Mouse (Mus musculus): Measurements from ENCODE around the gene Fscb.

GRCm38 (mm10) chr12:64473615-64474014 is 875 bp downstream of the Fscb start:
- TF ChIP-seq CTCF (IDR thresholded peaks at IDR 0.05; ENCODE audit: control insufficient read depth, insufficient read depth, insufficient replicate concordance, low read depth, low read length) = no peak
- TF ChIP-seq POLR2A (IDR thresholded peaks at IDR 0.05; ENCODE audit: control insufficient read depth, low read depth, low read length) = no peak

Measured in testis, adult 2 months (tissue).